Mouse (Mus musculus) testis, adult 2 months (tissue): ENCODE data around the gene Dmbx1.

Experiments used
- CTCF ChIP-seq: fragments of 200-500 bp; IDR thresholded peaks from 2 replicates; pipeline ENCODE4 v1.5.1; 2012; ENCODE audit warnings: low read depth, mild to moderate bottlenecking, inconsistent platforms, low read length, moderate library complexity; ENCODE audit not compliant: control insufficient read depth, insufficient read depth, insufficient replicate concordance
- POLR2A ChIP-seq: fragments of 200-500 bp; IDR thresholded peaks from 2 replicates; pipeline ENCODE4 v1.6.1; 2012; ENCODE audit warnings: low read depth, mild to moderate bottlenecking, inconsistent platforms, low read length, moderate library complexity; ENCODE audit not compliant: control insufficient read depth

GRCm38 (mm10) chr4:115963751-115964150, 24.0 kb upstream of the Dmbx1 start:
- TF ChIP-seq CTCF (no peak), POLR2A (no peak)
